Mouse (Mus musculus): ENCODE data around the gene Pax7. TPM values are rescaled to one million over a fixed set of nuclear protein-coding genes. Genes with fewer than 3 reads are reported as not detected.

Pax7 gene
- total and polyA plus RNA-seq, 2 experiments: not detected

- no peak for DNase-seq (ENCODE audit: extremely low read depth, low read depth, low spot score)
- Histone ChIP-seq H3K9ac (ENCODE audit: low read depth, low read length) (no peak overlapping the region), H3K4me3 (ENCODE audit: insufficient read depth, low read depth, low read length) (no peak overlapping the region), H3K27ac (replicated peaks; ENCODE audit: insufficient read depth, low read depth, low read length) (no peak overlapping the region), H3K36me3 (ENCODE audit: control insufficient read depth, insufficient read depth, low read length) (no peaks in the 10 kb centered on the region), H3K4me1 (ENCODE audit: control insufficient read depth, insufficient read depth, low read length) (no peaks in the 10 kb centered on the region), H3K27me3 (ENCODE audit: control insufficient read depth, insufficient read depth, low read length) (peaks cover 34% of the 10 kb centered on the region), H3K79me2 (ENCODE audit: control insufficient read depth, insufficient read depth, low read length) (no peaks in the 10 kb centered on the region)
- WGBS: 6% methylated on average over 14 of the region's 14 CpGs
- no peak for TF ChIP-seq POLR2A (IDR thresholded peaks at IDR 0.05; ENCODE audit: extremely low read depth, insufficient read depth, low read length)
- TF ChIP-seq CTCF (IDR thresholded peaks at IDR 0.05; ENCODE audit: low read depth, low read length): no peak
These were observed 7.8 kb downstream of the Pax7 start for GRCm38 (mm10) chr4:139825326-139826112.

- 5% methylated on average over 22 of the region's 22 CpGs for WGBS
- no peaks in the 10 kb centered on the region for H3K36me3 ChIP-seq (ENCODE audit: control insufficient read depth, insufficient read depth, low read length)
- no peaks in the 10 kb centered on the region for H3K79me2 ChIP-seq (ENCODE audit: control insufficient read depth, insufficient read depth, low read length)
- TF ChIP-seq POLR2A (IDR thresholded peaks at IDR 0.05; ENCODE audit: extremely low read depth, insufficient read depth, low read length): no peak
- no peak for TF ChIP-seq CTCF (IDR thresholded peaks at IDR 0.05; ENCODE audit: low read depth, low read length)
- H3K4me1 ChIP-seq (ENCODE audit: control insufficient read depth, insufficient read depth, low read length): no peaks in the 10 kb centered on the region
- H3K9ac ChIP-seq (ENCODE audit: low read depth, low read length): no peak overlapping the region
- H3K27ac ChIP-seq (replicated peaks; ENCODE audit: insufficient read depth, low read depth, low read length): no peak overlapping the region
- H3K4me3 ChIP-seq (ENCODE audit: insufficient read depth, low read depth, low read length): no peak overlapping the region
- peaks cover 30% of the 10 kb centered on the region for H3K27me3 ChIP-seq (ENCODE audit: control insufficient read depth, insufficient read depth, low read length)
- no peak for DNase-seq (ENCODE audit: extremely low read depth, low read depth, low spot score)
These were observed 8.6 kb downstream of the Pax7 start for GRCm38 (mm10) chr4:139824572-139825325.

- WGBS: 4% methylated on average over 32 of the region's 32 CpGs
- H3K4me3 ChIP-seq (ENCODE audit: insufficient read depth, low read depth, low read length): no peak overlapping the region
- H3K27ac ChIP-seq (replicated peaks; ENCODE audit: insufficient read depth, low read depth, low read length): no peak overlapping the region
- no peaks in the 10 kb centered on the region for H3K36me3 ChIP-seq (ENCODE audit: control insufficient read depth, insufficient read depth, low read length)
- no peak for TF ChIP-seq POLR2A (IDR thresholded peaks at IDR 0.05; ENCODE audit: extremely low read depth, insufficient read depth, low read length)
- no peak for TF ChIP-seq CTCF (IDR thresholded peaks at IDR 0.05; ENCODE audit: low read depth, low read length)
- DNase-seq (ENCODE audit: extremely low read depth, low read depth, low spot score): no peak
- no peaks in the 10 kb centered on the region for H3K4me1 ChIP-seq (ENCODE audit: control insufficient read depth, insufficient read depth, low read length)
- no peaks in the 10 kb centered on the region for H3K79me2 ChIP-seq (ENCODE audit: control insufficient read depth, insufficient read depth, low read length)
- H3K9ac ChIP-seq (ENCODE audit: low read depth, low read length): no peak overlapping the region
- H3K27me3 ChIP-seq (ENCODE audit: control insufficient read depth, insufficient read depth, low read length): peaks cover 26% of the 10 kb centered on the region
These were observed 9.4 kb downstream of the Pax7 start for GRCm38 (mm10) chr4:139823870-139824472.

- no peak for TF ChIP-seq CTCF (IDR thresholded peaks at IDR 0.05; ENCODE audit: low read depth, low read length)
- TF ChIP-seq POLR2A (IDR thresholded peaks at IDR 0.05; ENCODE audit: extremely low read depth, insufficient read depth, low read length): no peak
- Histone ChIP-seq H3K36me3 (ENCODE audit: control insufficient read depth, insufficient read depth, low read length) (no peaks in the 10 kb centered on the region), H3K27me3 (ENCODE audit: control insufficient read depth, insufficient read depth, low read length) (peaks cover 22% of the 10 kb centered on the region), H3K79me2 (ENCODE audit: control insufficient read depth, insufficient read depth, low read length) (no peaks in the 10 kb centered on the region), H3K27ac (replicated peaks; ENCODE audit: insufficient read depth, low read depth, low read length) (no peak overlapping the region), H3K4me1 (ENCODE audit: control insufficient read depth, insufficient read depth, low read length) (no peaks in the 10 kb centered on the region), H3K9ac (ENCODE audit: low read depth, low read length) (no peak overlapping the region), H3K4me3 (ENCODE audit: insufficient read depth, low read depth, low read length) (no peak overlapping the region)
- WGBS: 4% methylated on average over 44 of the region's 44 CpGs
- no peak for DNase-seq (ENCODE audit: extremely low read depth, low read depth, low spot score)
These were observed 10.0 kb downstream of the Pax7 start for GRCm38 (mm10) chr4:139823138-139823869.

GRCm38 (mm10) chr4:139822214-139823137 is 10.9 kb downstream of the Pax7 start:
- no peak for DNase-seq (ENCODE audit: extremely low read depth, low read depth, low spot score)
- H3K4me3 ChIP-seq (ENCODE audit: insufficient read depth, low read depth, low read length): no peak overlapping the region
- H3K27ac ChIP-seq (replicated peaks; ENCODE audit: insufficient read depth, low read depth, low read length): no peak overlapping the region
- WGBS: 6% methylated on average over 28 of the region's 28 CpGs
- TF ChIP-seq CTCF (IDR thresholded peaks at IDR 0.05; ENCODE audit: low read depth, low read length) (no peak), POLR2A (IDR thresholded peaks at IDR 0.05; ENCODE audit: extremely low read depth, insufficient read depth, low read length) (no peak)
- no peaks in the 10 kb centered on the region for H3K4me1 ChIP-seq (ENCODE audit: control insufficient read depth, insufficient read depth, low read length)
- H3K79me2 ChIP-seq (ENCODE audit: control insufficient read depth, insufficient read depth, low read length): no peaks in the 10 kb centered on the region
- no peaks in the 10 kb centered on the region for H3K36me3 ChIP-seq (ENCODE audit: control insufficient read depth, insufficient read depth, low read length)
- peaks cover 19% of the 10 kb centered on the region for H3K27me3 ChIP-seq (ENCODE audit: control insufficient read depth, insufficient read depth, low read length)
- no peak overlapping the region for H3K9ac ChIP-seq (ENCODE audit: low read depth, low read length)
